Mouse (Mus musculus) retina, postnatal 1 day (tissue): ENCODE results near the gene Fem1a.

ENCODE experiments used
- DNase-seq: peaks from one replicate; pipeline ENCODE4 v3.0.0-alpha.2; 2012

The Fem1a gene

GRCm38 (mm10) chr17:56281193-56281592, 24.6 kb downstream of the Fem1a start:
- no peak for DNase-seq

- DNase-seq = no peak
These were observed 26.2 kb downstream of the Fem1a start for GRCm38 (mm10) chr17:56282802-56283201.

DNA sequence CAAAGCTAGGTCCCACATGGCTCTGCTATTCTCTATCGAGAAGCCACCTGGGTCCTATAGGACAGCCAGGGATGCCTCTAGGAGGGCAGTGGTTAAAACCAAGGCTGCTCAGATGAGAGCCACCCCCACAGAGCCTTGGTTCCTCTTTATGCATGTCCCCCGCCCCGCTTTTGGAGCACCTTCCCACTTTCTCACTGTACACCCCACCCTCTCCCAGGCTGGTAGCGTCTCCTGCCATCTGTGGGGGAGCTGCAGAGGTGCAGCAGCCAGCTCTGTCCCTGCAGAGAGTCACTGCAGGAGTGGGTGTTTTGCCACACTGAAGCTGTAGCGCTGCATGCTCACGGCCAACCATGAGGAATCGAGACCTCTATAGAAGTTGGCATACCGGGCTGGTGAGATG, 26.7 kb downstream of the Fem1a start:
- no peak for DNase-seq

DNA sequence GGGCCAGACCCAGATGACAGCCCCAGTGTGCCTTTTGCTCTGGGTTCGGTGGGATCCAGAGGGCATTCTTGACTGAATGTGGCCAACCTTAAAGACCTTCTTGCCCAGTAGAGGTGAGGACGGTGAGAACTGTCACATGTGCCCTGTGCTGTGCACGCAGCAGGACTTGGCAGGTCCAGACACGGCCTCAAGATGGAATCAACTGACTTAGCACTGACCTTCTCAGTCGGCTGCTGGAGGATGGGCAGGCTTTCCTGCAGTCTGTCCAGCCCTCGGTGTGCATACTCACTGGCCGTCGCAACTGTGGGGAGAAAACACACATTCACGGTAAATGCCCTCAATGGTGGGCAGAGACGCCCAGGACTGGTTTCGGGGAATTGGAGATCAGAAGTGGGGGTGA, 29.4 kb downstream of the Fem1a start:
- no peak for DNase-seq

- peak; percentile 61 for DNase-seq
These were observed 31.2 kb downstream of the Fem1a start for GRCm38 (mm10) chr17:56287830-56288229.

DNA sequence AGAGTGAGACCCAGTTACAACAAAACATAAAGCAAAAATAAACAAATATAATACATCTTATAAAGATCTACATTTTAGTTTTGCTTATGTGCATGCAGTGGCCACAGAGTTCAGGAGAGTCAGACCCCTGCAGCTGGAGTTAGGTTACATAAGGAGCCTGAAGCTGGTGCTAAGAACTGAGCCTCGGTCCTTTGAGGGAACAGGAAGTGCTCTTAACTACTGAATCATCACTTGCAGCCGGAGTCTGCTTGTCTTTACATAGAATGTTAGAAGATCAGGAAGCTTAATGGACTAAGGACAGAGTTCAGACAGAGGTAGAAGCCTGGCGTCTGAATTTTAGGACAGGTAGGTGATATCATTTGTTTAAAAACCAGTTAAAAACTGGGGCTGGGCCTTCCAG, 32.3 kb downstream of the Fem1a start:
- DNase-seq = no peak

GRCm38 (mm10) chr17:56289371-56290331, 33.0 kb downstream of the Fem1a start:
- DNase-seq = peak; percentile 68

DNA sequence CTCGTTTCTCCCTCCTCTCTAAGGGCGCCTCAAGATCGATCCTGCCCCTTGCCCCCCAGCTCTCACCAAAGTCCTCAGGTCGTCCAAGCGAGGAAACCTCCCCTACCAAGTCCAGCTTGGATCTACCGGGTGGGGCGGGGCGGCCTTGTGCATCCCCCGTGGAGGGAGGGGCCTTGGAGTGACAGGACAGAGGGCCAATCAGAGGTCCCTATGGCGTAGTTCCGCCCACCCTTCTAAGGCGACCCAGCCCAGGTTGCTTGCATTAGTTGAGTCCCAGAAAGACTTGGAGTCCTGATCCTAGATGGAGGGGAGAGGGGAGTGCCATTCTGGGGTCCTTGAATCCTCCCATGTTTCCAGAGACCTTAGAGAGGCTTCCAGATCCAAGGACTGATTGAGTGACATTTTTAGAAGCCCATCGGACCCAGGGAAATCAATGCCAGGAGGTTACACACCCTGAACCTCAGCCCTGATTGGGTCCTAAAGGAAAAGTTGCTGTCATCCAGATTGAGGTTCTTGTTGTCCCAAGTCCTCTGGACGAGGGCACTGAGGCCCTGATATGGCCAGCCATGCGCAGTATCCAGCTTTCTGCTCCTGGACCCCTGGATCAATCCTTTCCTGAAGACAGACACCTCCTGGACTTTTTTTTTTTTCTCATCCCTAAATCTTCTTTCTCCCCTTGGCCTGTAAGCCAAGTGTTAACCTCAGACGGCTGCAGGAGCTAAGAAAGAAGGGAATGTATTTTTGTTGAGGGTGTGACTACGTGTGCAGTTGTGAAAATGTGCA, 34.0 kb downstream of the Fem1a start:
- peak; percentile 88 for DNase-seq

- peak; percentile 95 for DNase-seq
These were observed 34.5 kb downstream of the Fem1a start for GRCm38 (mm10) chr17:56291171-56291511.

GRCm38 (mm10) chr17:56291826-56292475, 35.3 kb downstream of the Fem1a start:
- peak; percentile 25 for DNase-seq

GRCm38 (mm10) chr17:56292531-56293222, 36.1 kb downstream of the Fem1a start, which contains the start of gene Plin3:
TSS of gene Plin3 (minus strand) at chr17:56292873.
- no peak for DNase-seq

DNA sequence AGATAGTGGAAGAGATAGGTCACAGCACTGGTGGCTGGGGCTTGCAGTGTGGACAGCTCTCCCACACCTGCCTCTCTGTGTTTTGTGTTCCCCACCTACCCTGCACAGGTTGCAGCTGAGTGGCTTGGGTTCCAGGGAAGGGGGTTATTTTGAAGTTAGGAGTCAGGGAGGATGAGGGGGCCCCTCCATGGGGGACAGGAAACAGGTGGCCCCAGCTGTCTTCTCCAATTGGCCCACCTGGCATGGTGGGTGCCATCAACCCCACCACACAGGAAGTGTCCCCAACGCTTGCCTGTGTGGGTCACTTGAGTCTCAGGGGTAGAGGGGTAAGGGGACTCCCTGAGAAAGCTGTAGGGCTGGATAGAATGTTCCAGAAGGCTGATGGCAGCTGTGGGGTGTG, 36.7 kb downstream of the Fem1a start:
- DNase-seq = no peak

DNA sequence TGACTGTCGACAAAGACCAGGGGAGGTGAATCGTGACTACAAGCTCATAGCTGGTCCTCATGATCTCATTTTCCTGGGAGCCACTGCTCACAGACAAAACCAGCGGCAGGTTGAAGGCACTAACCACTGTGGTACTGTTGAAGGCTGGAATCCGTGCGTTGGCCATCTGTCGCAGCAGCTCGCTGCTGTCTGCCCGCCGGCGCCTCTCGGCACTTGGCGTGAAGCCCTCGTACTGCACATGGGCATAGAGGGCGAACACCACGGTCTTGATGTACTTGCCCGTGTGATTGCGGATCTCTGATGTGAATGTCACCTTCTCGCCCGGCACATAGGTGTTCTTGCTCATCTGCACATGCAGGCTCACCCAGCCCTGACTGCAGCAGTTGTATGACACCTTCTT, 37.6 kb downstream of the Fem1a start:
- no peak for DNase-seq

DNA sequence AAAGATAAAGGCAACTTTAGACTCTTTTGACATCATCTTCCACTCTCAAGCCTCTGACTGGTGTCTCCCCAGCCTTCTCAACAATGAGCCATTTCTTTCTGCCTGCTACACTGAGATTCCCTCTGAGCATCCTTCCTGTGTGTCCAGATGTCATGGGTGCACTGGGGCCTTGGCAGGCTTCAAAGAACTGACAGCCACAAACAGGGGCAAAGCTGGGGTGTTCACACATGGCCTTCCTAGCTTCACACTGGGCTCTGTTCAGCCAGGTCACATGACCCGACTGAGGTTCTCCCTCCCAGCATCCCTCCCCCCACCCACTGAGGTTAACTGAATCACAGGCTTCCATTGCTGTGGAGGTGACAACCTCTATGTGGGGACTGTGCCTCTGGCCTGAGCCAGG, 39.6 kb downstream of the Fem1a start:
- no peak for DNase-seq

- DNase-seq = no peak
These were observed 41.6 kb downstream of the Fem1a start for GRCm38 (mm10) chr17:56298238-56298637.

- no peak for DNase-seq
These were observed 43.6 kb downstream of the Fem1a start, which contains the start of gene Arrdc5 for GRCm38 (mm10) chr17:56300186-56300585. TSS of gene Arrdc5 (minus strand) at chr17:56300286.

DNA sequence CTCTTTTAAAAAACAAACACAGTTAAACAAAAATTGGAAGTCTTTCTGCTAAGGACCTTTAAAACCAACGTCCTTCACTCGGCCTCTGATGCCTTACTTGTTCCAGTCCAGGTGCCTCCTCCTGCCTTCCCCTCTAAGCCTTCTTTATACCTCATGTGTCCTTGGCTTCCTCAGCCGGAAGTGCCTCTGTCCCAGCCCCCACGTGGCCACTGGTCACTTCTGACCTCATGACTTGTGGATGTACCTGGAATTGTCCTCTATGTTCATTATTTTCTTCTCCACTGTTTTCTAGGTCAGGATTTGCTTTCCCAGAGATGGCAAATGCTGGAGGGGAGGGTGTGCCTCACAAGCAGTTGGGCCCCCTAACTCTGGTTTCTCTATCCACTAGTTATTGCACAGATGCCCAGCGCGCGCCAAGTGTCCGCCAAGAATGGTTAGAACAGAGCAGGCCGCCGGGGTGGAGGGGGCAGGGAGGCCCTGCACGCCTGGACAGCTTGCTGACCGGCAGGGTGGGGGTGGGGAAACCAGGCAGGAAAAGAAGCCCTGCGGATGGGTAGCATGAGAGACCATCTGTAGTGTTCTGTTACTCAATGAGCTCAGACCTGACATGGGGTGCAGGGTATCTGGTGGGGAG, 45.9 kb downstream of the Fem1a start:
- peak; percentile 79 for DNase-seq

DNA sequence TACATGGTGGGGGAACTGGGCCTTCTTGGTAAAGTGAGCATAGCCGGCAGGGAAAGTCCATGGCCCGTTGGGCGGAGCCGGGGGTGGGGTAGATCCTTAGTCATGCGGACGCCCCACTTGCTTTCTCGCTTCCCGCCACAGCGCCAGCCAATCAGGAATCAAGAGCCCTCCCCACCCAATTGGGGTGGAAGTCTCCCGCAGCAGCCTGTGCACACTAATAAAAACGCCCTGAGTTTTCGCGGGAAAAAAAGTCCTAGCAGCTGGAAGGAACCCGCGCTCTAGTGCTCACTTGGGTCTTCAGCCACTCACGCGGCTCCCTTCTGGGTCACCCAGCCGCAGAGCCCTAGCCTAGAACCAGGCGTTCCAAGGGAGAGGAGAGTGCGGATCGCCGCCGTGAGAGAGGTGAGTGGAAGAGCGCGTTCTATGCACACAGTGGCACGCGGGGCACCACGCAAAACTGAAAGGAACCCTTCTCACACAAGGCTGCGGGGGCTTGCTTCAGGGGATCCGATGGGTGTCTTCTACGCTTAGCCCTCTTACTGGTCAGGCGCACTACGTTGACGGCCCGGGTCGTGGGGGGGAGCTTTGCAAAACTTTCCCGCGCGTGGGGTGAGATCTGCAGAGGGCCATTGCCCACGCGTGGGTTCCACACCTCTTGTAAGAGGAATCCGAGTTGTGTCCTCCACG, 46.7 kb downstream of the Fem1a start, which contains the start of gene Uhrf1:
Gene Uhrf1 (plus strand): TSS at position 162 of the 687 bp plus-strand sequence.
- peak; percentile 95 for DNase-seq

GRCm38 (mm10) chr17:56303847-56304586, 47.4 kb downstream of the Fem1a start:
- DNase-seq = peak; percentile 98

DNA sequence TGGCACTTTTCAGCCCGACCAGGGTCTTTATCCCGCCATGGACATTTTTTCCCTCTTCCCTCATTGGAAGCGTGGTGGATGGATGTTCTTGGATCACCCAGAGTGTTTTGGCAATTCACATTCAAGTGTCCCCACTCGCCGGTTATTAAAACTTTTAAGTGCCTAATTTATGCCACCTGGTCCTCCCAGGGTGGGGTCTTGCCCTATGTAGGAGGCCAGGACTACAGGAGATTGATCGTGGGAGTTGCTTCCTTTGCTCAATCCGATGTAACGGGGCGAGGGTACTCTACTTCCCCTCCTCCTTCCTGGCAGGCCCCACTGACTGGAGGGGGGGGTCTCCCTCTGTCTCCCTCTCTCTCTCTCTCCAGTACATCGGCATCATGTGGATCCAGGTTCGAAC, 48.1 kb downstream of the Fem1a start:
- no peak for DNase-seq

GRCm38 (mm10) chr17:56305156-56305555, 48.5 kb downstream of the Fem1a start:
- no peak for DNase-seq
